Mouse (Mus musculus) neural tube, embryonic 11.5 days (tissue): ENCODE data around the gene Pgrmc2. TPM values are rescaled to one million over a fixed set of nuclear protein-coding genes. Genes with fewer than 3 reads are reported as not detected.

Experiments
- ATAC-seq: fragments of 200-750 bp; cut with Nextera tagmentation; 2 replicates; pipeline ENCODE4 v1.8.0; 2017; ENCODE audit warnings: moderate number of reproducible peaks, mild to moderate bottlenecking, moderate TSS enrichment, moderate library complexity; ENCODE audit not compliant: insufficient read depth, low FRiP score, low TSS enrichment
- DNase-seq: peaks from one replicate; pipeline ENCODE4 v3.0.0-alpha.2; 2015; ENCODE audit warnings: low spot score
- H3K27ac ChIP-seq: fragments of 300-500 bp; sonication (generic); 2 replicates; pipeline ENCODE4 v1.5.1; 2014; ENCODE audit warnings: low read depth, mild to moderate bottlenecking, low read length
- H3K27me3 ChIP-seq: fragments of 300-500 bp; sonication (generic); 2 replicates; pipeline ENCODE4 v1.6.1; 2014; ENCODE audit warnings: mild to moderate bottlenecking, low read length, mixed read lengths; ENCODE audit not compliant: control insufficient read depth, insufficient read depth
- H3K36me3 ChIP-seq: fragments of 300-500 bp; sonication (generic); 2 replicates; pipeline ENCODE4 v1.6.1; 2014; ENCODE audit warnings: mild to moderate bottlenecking, low read length, moderate library complexity, mixed read lengths; ENCODE audit not compliant: control insufficient read depth, insufficient read depth
- H3K4me1 ChIP-seq: fragments of 300-500 bp; sonication (generic); 2 replicates; pipeline ENCODE4 v1.6.1; 2014; ENCODE audit warnings: low read length, mixed read lengths; ENCODE audit not compliant: control insufficient read depth, insufficient read depth
- H3K4me2 ChIP-seq: fragments of 300-500 bp; sonication (generic); 2 replicates; pipeline ENCODE4 v1.6.1; 2014; ENCODE audit warnings: low read depth, mild to moderate bottlenecking, moderate library complexity
- H3K4me3 ChIP-seq: fragments of 300-500 bp; sonication (generic); 2 replicates; pipeline ENCODE4 v1.5.1; 2014; ENCODE audit warnings: low read depth, low read length
- H3K9ac ChIP-seq: fragments of 300-500 bp; sonication (generic); 2 replicates; pipeline ENCODE4 v1.6.1; 2014; ENCODE audit warnings: mild to moderate bottlenecking, low read length
- H3K9me3 ChIP-seq: fragments of 300-500 bp; sonication (generic); 2 replicates; pipeline ENCODE4 v1.6.1; 2016; ENCODE audit warnings: low read length; ENCODE audit not compliant: control insufficient read depth
- WGBS: fragments of 180-500 bp; shearing (Covaris S2); extraction: QIAGEN DNeasy Blood & Tissue Kit; methylation state at CpG from one replicate; pipeline ENCODE4 v1.1.7; 2014; 5-methylcytosine and 5-hydroxymethylcytosine counted together
- polyA plus RNA-seq: library from polyadenylated mRNA; unstranded; fragments of >200 nt; fragmentation: Nextera tagmentation; extraction: Ambion mirVana; gene quantifications from 2 replicates; pipeline ENCODE4 v1.2.1, GENCODE M21; 2014

Gene Pgrmc2
- polyA plus RNA-seq, result 27.6 and 29.5 TPM in 2 replicates

GRCm38 (mm10) chr3:41082885-41083789 lies at the start of gene Pgrmc2:
Gene Pgrmc2 (minus strand): TSS chr3:41083046.
- DNase-seq, result peak; percentile 99
- under 1% methylated on average over 63 of the region's 95 CpGs for WGBS
- no peaks in the 10 kb centered on the region for H3K36me3 ChIP-seq

GRCm38 (mm10) chr3:41124000-41124294 lies 41.1 kb upstream of the Pgrmc2 start:
- ATAC-seq (no peak), DNase-seq (no peak)
- no peak overlapping the region for H3K9ac ChIP-seq
- H3K9me3 ChIP-seq, result no peaks in the 10 kb centered on the region
- H3K4me2 ChIP-seq, result 0 out of 2 replicates have a peak overlapping the region, but pooled peaks have one; percentile 10
- 15% methylated on average over 12 of the region's 12 CpGs for WGBS
- H3K4me3 ChIP-seq, result no peak overlapping the region
- no peaks in the 10 kb centered on the region for H3K27me3 ChIP-seq
- no peaks in the 10 kb centered on the region for H3K36me3 ChIP-seq
- H3K27ac ChIP-seq, result no peak overlapping the region
- H3K4me1 ChIP-seq, result peaks cover 4% of the 10 kb centered on the region; the same call in 1 of the 2 replicates

More at GRCm38 (mm10) chr3:41082885-41083789, at the start of gene Pgrmc2:
- Histone ChIP-seq H3K9ac (peak within 1 kb of the TSS; percentile 78), H3K4me3 (peak within 1 kb of the TSS; percentile 92), H3K4me2 (peak within 1 kb of the TSS; percentile 79), H3K27ac (peak within 1 kb of the TSS; percentile 62; the same call in 1 of the 2 replicates), H3K4me1 (peaks cover 11% of the 10 kb centered on the region), H3K9me3 (no peaks in the 10 kb centered on the region), H3K27me3 (no peaks in the 10 kb centered on the region)
- peak; percentile 97 for ATAC-seq

- Histone ChIP-seq H3K4me2 (0 out of 2 replicates have a peak overlapping the region, but pooled peaks have one; percentile 10), H3K27ac (no peak overlapping the region), H3K4me1 (peaks cover 4% of the 10 kb centered on the region; the same call in 1 of the 2 replicates), H3K4me3 (no peak overlapping the region), H3K9me3 (no peaks in the 10 kb centered on the region), H3K27me3 (no peaks in the 10 kb centered on the region), H3K9ac (no peak overlapping the region), H3K36me3 (no peaks in the 10 kb centered on the region)
- 39% methylated on average over 10 of the region's 10 CpGs for WGBS
- DNase-seq (no peak), ATAC-seq (no peak)
These were observed 40.5 kb upstream of the Pgrmc2 start for GRCm38 (mm10) chr3:41123190-41123999.

- Histone ChIP-seq H3K4me1 (no peaks in the 10 kb centered on the region), H3K9ac (no peak overlapping the region), H3K4me2 (no peak overlapping the region), H3K27me3 (no peaks in the 10 kb centered on the region), H3K9me3 (no peaks in the 10 kb centered on the region), H3K4me3 (no peak overlapping the region), H3K27ac (no peak overlapping the region), H3K36me3 (no peaks in the 10 kb centered on the region)
- 77% methylated on average over 5 of the region's 5 CpGs for WGBS
- ATAC-seq (no peak), DNase-seq (no peak)
These were observed 35.3 kb upstream of the Pgrmc2 start for GRCm38 (mm10) chr3:41118173-41118572.

- H3K36me3 ChIP-seq, result no peaks in the 10 kb centered on the region
- no peaks in the 10 kb centered on the region for H3K4me1 ChIP-seq
- no peak overlapping the region for H3K4me2 ChIP-seq
- no peaks in the 10 kb centered on the region for H3K27me3 ChIP-seq
- no peaks in the 10 kb centered on the region for H3K9me3 ChIP-seq
- no peak for ATAC-seq
- no peak overlapping the region for H3K9ac ChIP-seq
- H3K27ac ChIP-seq, result no peak overlapping the region
- DNase-seq, result no peak
- no peak overlapping the region for H3K4me3 ChIP-seq
These were observed 34.6 kb upstream of the Pgrmc2 start for GRCm38 (mm10) chr3:41117447-41117846.

- H3K27me3 ChIP-seq, result no peaks in the 10 kb centered on the region
- 79% methylated on average over 5 of the region's 5 CpGs for WGBS
- no peak for ATAC-seq
- H3K4me3 ChIP-seq, result no peak overlapping the region
- no peaks in the 10 kb centered on the region for H3K9me3 ChIP-seq
- no peak for DNase-seq
- H3K4me1 ChIP-seq, result no peaks in the 10 kb centered on the region
- H3K4me2 ChIP-seq, result no peak overlapping the region
- H3K9ac ChIP-seq, result no peak overlapping the region
- no peak overlapping the region for H3K27ac ChIP-seq
- H3K36me3 ChIP-seq, result no peaks in the 10 kb centered on the region
These were observed 30.3 kb upstream of the Pgrmc2 start for GRCm38 (mm10) chr3:41113186-41113585.

- H3K4me1 ChIP-seq, result no peaks in the 10 kb centered on the region
- H3K27me3 ChIP-seq, result no peaks in the 10 kb centered on the region
- H3K36me3 ChIP-seq, result no peaks in the 10 kb centered on the region
- no peaks in the 10 kb centered on the region for H3K9me3 ChIP-seq
- 56% methylated on average over 6 of the region's 6 CpGs for WGBS
- DNase-seq (peak; percentile 25), ATAC-seq (no peak)
- no peak overlapping the region for H3K4me3 ChIP-seq
- no peak overlapping the region for H3K27ac ChIP-seq
- no peak overlapping the region for H3K4me2 ChIP-seq
- H3K9ac ChIP-seq, result no peak overlapping the region
These were observed 25.5 kb upstream of the Pgrmc2 start for GRCm38 (mm10) chr3:41108306-41108785.

GRCm38 (mm10) chr3:41107600-41108305 lies 24.9 kb upstream of the Pgrmc2 start:
- WGBS, result 79% methylated on average over 14 of the region's 14 CpGs
- ATAC-seq (no peak), DNase-seq (no peak)
- Histone ChIP-seq H3K36me3 (no peaks in the 10 kb centered on the region), H3K9ac (no peak overlapping the region), H3K27ac (no peak overlapping the region), H3K27me3 (no peaks in the 10 kb centered on the region), H3K4me3 (no peak overlapping the region), H3K9me3 (no peaks in the 10 kb centered on the region), H3K4me1 (no peaks in the 10 kb centered on the region), H3K4me2 (no peak overlapping the region)
